Comparison of ENCODE assay signal across 25 mouse cellular contexts in genomic region chr5:38168497-38168896, GRCm38 (mm10). TPM values are rescaled to one million over a fixed set of nuclear protein-coding genes. Genes with fewer than 3 reads are reported as not detected.
DNase-seq lines count a peak whose midpoint lies in the region; ATAC-seq and TF ChIP-seq lines count a peak whose summit lies in the region.
"Had no signal": no experiment of that assay in that cellular context is flagged by ENCODE, and none has a peak within 500 bp of the region (broad histone marks: within the 10 kb centered on the region; RNA-seq: fewer than 3 reads in every experiment).

No protein-coding gene starts in this region.

- no peak overlapping the region for H3K4me3 ChIP-seq in hindbrain, embryonic 15.5 days
- no peak overlapping the region for H3K4me3 ChIP-seq in hindbrain, embryonic 11.5 days (ENCODE audit: low read depth, low read length)
- no peak overlapping the region for H3K4me3 ChIP-seq in midbrain, embryonic 13.5 days (replicated peaks)
- H3K4me3 ChIP-seq in midbrain, embryonic 11.5 days (ENCODE audit: low read depth, low read length), result no peak overlapping the region
- no peak overlapping the region for H3K4me3 ChIP-seq in midbrain, embryonic 15.5 days
- H3K4me3 ChIP-seq: embryonic facial prominence, embryonic 10.5 days; forebrain, embryonic 10.5 days; heart, adult 2 months; heart, embryonic 13.5 days; liver, embryonic 13.5 days had no signal

- no peaks in the 10 kb centered on the region for H3K9me3 ChIP-seq in hindbrain, embryonic 15.5 days
- no peaks in the 10 kb centered on the region for H3K9me3 ChIP-seq in hindbrain, embryonic 11.5 days (ENCODE audit: control insufficient read depth, low read length)
- H3K9me3 ChIP-seq in midbrain, embryonic 13.5 days, result no peaks in the 10 kb centered on the region
- no peaks in the 10 kb centered on the region for H3K9me3 ChIP-seq in midbrain, embryonic 11.5 days (ENCODE audit: control insufficient read depth, low read length)
- no peaks in the 10 kb centered on the region for H3K9me3 ChIP-seq in midbrain, embryonic 15.5 days
- H3K9me3 ChIP-seq: embryonic facial prominence, embryonic 10.5 days; G1E; heart, embryonic 13.5 days; liver, embryonic 13.5 days had no signal

- H3K36me3 ChIP-seq in hindbrain, embryonic 15.5 days, result no peaks in the 10 kb centered on the region
- no peaks in the 10 kb centered on the region for H3K36me3 ChIP-seq in hindbrain, embryonic 11.5 days (ENCODE audit: control insufficient read depth, insufficient read depth, low read length)
- no peaks in the 10 kb centered on the region for H3K36me3 ChIP-seq in midbrain, embryonic 13.5 days
- H3K36me3 ChIP-seq in midbrain, embryonic 11.5 days (ENCODE audit: control insufficient read depth, insufficient read depth, low read length), result no peaks in the 10 kb centered on the region
- no peaks in the 10 kb centered on the region for H3K36me3 ChIP-seq in midbrain, embryonic 15.5 days (replicated peaks)
- H3K36me3 ChIP-seq: embryonic facial prominence, embryonic 10.5 days; forebrain, embryonic 10.5 days; G1E; heart, embryonic 13.5 days; liver, embryonic 13.5 days had no signal

- WGBS in hindbrain, embryonic 15.5 days, result 67% methylated on average over 11 of the region's 11 CpGs
- WGBS in hindbrain, embryonic 11.5 days, result 80% methylated on average over 11 of the region's 11 CpGs
- 71% methylated on average over 11 of the region's 11 CpGs for WGBS in midbrain, embryonic 13.5 days
- WGBS in midbrain, embryonic 11.5 days, result 83% methylated on average over 11 of the region's 11 CpGs
- WGBS in midbrain, embryonic 15.5 days, result 58% methylated on average over 11 of the region's 11 CpGs

- TF ChIP-seq POLR2A in brain, embryonic 14.5 days (IDR thresholded peaks at IDR 0.05; ENCODE audit: borderline replicate concordance, extremely low read depth, insufficient read depth, insufficient read length, poor library complexity, severe bottlenecking), result no peak

- H3K27ac ChIP-seq in hindbrain, embryonic 15.5 days (replicated peaks), result no peak overlapping the region
- no peak overlapping the region for H3K27ac ChIP-seq in hindbrain, embryonic 11.5 days (ENCODE audit: low read depth, low read length)
- H3K27ac ChIP-seq in midbrain, embryonic 13.5 days, result no peak overlapping the region
- H3K27ac ChIP-seq in midbrain, embryonic 11.5 days (ENCODE audit: low read depth, low read length), result no peak overlapping the region
- no peak overlapping the region for H3K27ac ChIP-seq in midbrain, embryonic 15.5 days
- H3K27ac ChIP-seq: embryonic facial prominence, embryonic 10.5 days; forebrain, embryonic 10.5 days; heart, adult 2 months; heart, embryonic 13.5 days; liver, embryonic 13.5 days had no signal

- TF ChIP-seq CTCF in brain, embryonic 14.5 days (IDR thresholded peaks at IDR 0.05; ENCODE audit: borderline replicate concordance, extremely low read depth, insufficient read depth, insufficient read length), result no peak

- no peak overlapping the region for H3K9ac ChIP-seq in hindbrain, embryonic 15.5 days
- no peak overlapping the region for H3K9ac ChIP-seq in hindbrain, embryonic 11.5 days (ENCODE audit: low read depth, low read length)
- H3K9ac ChIP-seq in midbrain, embryonic 13.5 days (replicated peaks), result no peak overlapping the region
- H3K9ac ChIP-seq in midbrain, embryonic 11.5 days (ENCODE audit: low read length), result no peak overlapping the region
- no peak overlapping the region for H3K9ac ChIP-seq in midbrain, embryonic 15.5 days
- H3K9ac ChIP-seq: forebrain, postnatal 0 days; heart, embryonic 13.5 days; liver, embryonic 13.5 days had no signal

- H3K4me2 ChIP-seq in hindbrain, embryonic 15.5 days, result no peak overlapping the region
- no peak overlapping the region for H3K4me2 ChIP-seq in hindbrain, embryonic 11.5 days (replicated peaks; ENCODE audit: low read depth, low read length)
- H3K4me2 ChIP-seq in midbrain, embryonic 13.5 days (replicated peaks), result no peak overlapping the region
- no peak overlapping the region for H3K4me2 ChIP-seq in midbrain, embryonic 11.5 days
- no peak overlapping the region for H3K4me2 ChIP-seq in midbrain, embryonic 15.5 days
- H3K4me2 ChIP-seq: heart, embryonic 13.5 days; liver, embryonic 13.5 days had no signal

- H3K27me3 ChIP-seq in hindbrain, embryonic 15.5 days, result no peaks in the 10 kb centered on the region
- no peaks in the 10 kb centered on the region for H3K27me3 ChIP-seq in hindbrain, embryonic 11.5 days (ENCODE audit: control insufficient read depth, insufficient read depth, low read length)
- H3K27me3 ChIP-seq in midbrain, embryonic 13.5 days, result 0 out of 2 replicates have a peak, but pooled peaks cover 1% of the 10 kb centered on the region
- H3K27me3 ChIP-seq in midbrain, embryonic 11.5 days (ENCODE audit: control insufficient read depth, insufficient read depth, low read length), result no peaks in the 10 kb centered on the region
- no peaks in the 10 kb centered on the region for H3K27me3 ChIP-seq in midbrain, embryonic 15.5 days (replicated peaks)

- 0 out of 2 replicates have a peak, but pooled peaks cover 3% of the 10 kb centered on the region for H3K4me1 ChIP-seq in hindbrain, embryonic 15.5 days (replicated peaks)
- no peaks in the 10 kb centered on the region for H3K4me1 ChIP-seq in hindbrain, embryonic 11.5 days (replicated peaks; ENCODE audit: control insufficient read depth, insufficient read depth, low read length)
- H3K4me1 ChIP-seq in midbrain, embryonic 13.5 days (replicated peaks), result no peaks in the 10 kb centered on the region
- H3K4me1 ChIP-seq in midbrain, embryonic 11.5 days (ENCODE audit: control insufficient read depth, insufficient read depth, low read length), result no peaks in the 10 kb centered on the region
- no peaks in the 10 kb centered on the region for H3K4me1 ChIP-seq in midbrain, embryonic 15.5 days
- H3K4me1 ChIP-seq: embryonic facial prominence, embryonic 10.5 days; liver, embryonic 13.5 days had no signal

- no peak for DNase-seq in hindbrain, embryonic 11.5 days (ENCODE audit: low spot score)
- DNase-seq in midbrain, embryonic 11.5 days (ENCODE audit: low spot score, missing footprints), result no peak
- peak; percentile 6 for DNase-seq in brain, embryonic 14.5 days (ENCODE audit: low read depth)
- no peak for DNase-seq in left cerebral cortex, adult 11 months (ENCODE audit: low spot score)
- DNase-seq: adrenal gland, adult 8-10 months; B cell, adult 2 months; cerebellum, adult 9-10 months; forebrain, postnatal 0 days; gastrocnemius, postnatal 36 days; heart, adult 2 months; heart, postnatal 14 days; liver, embryonic 13.5 days; lung, adult 2 months; lung, postnatal 14 days; right cerebral cortex, postnatal 4 days; thymus, postnatal 14 days had no signal

- 0 out of 2 replicates have a peak, but pooled peaks have one; percentile 31 for ATAC-seq in hindbrain, embryonic 15.5 days (ENCODE audit: low FRiP score, low read depth)
- no peak for ATAC-seq in hindbrain, embryonic 11.5 days (ENCODE audit: low FRiP score)
- peak; percentile 53; the same call in 1 of the 2 replicates for ATAC-seq in midbrain, embryonic 13.5 days
- ATAC-seq in midbrain, embryonic 11.5 days (ENCODE audit: low FRiP score), result no peak
- peak; percentile 56 for ATAC-seq in midbrain, embryonic 15.5 days (replicated peaks)
- ATAC-seq in erythroblast, adult 5-6 weeks (replicated peaks; ENCODE audit: low FRiP score, poor library complexity, severe bottlenecking), result no peak
- ATAC-seq: activated CD4-positive, CD25-positive, alpha-beta regulatory T cell, adult 4 months; forebrain, postnatal 0 days had no signal

RNA-seq across cellular contexts. Expression of gene Nsg1, which starts 8.8 kb away (rescaled TPM):
- polyA plus RNA-seq in hindbrain, embryonic 15.5 days (2015; fragmentation: Nextera tagmentation; extraction: Ambion mirVana), result 1,299 and 1,422 TPM in 2 replicates
- polyA plus RNA-seq in hindbrain, embryonic 11.5 days (2014; fragmentation: Nextera tagmentation; extraction: Ambion mirVana), result 88.7 and 109 TPM in 2 replicates
- polyA plus RNA-seq in midbrain, embryonic 13.5 days (2015; fragmentation: Nextera tagmentation; extraction: Ambion mirVana), result 870 and 950 TPM in 2 replicates
- 76.7 and 77.4 TPM in 2 replicates for polyA plus RNA-seq in midbrain, embryonic 11.5 days (2014; fragmentation: Nextera tagmentation; extraction: Ambion mirVana)
- 719 and 725 TPM in 2 replicates for polyA plus RNA-seq in brain, embryonic 14.5 days (2012; rRNA removed)
- 1,489 and 1,499 TPM in 2 replicates for polyA plus RNA-seq in midbrain, embryonic 15.5 days (2015; fragmentation: Nextera tagmentation; extraction: Ambion mirVana)
- total RNA-seq in erythroblast, adult 5-6 weeks (2015; ENCODE audit: low replicate concordance), result not detected in 2 replicates
- not detected in 2 replicates for total RNA-seq in erythroblast, adult 5-6 weeks (2017; ENCODE audit: low replicate concordance)
- polyA plus RNA-seq: G1E had no signal

RNA-seq across cellular contexts. Expression of gene Zbtb49, which starts 51.8 kb away (rescaled TPM):
- polyA plus RNA-seq in hindbrain, embryonic 15.5 days (2015; fragmentation: Nextera tagmentation; extraction: Ambion mirVana), result 18.1 and 20.5 TPM in 2 replicates
- 14.2 and 15.7 TPM in 2 replicates for polyA plus RNA-seq in hindbrain, embryonic 11.5 days (2014; fragmentation: Nextera tagmentation; extraction: Ambion mirVana)
- polyA plus RNA-seq in midbrain, embryonic 13.5 days (2015; fragmentation: Nextera tagmentation; extraction: Ambion mirVana), result 26.2 and 26.4 TPM in 2 replicates
- polyA plus RNA-seq in midbrain, embryonic 11.5 days (2014; fragmentation: Nextera tagmentation; extraction: Ambion mirVana), result 13.5 and 17.8 TPM in 2 replicates
- 35.0 and 36.7 TPM in 2 replicates for polyA plus RNA-seq in brain, embryonic 14.5 days (2012; rRNA removed)
- 24.4 and 24.9 TPM in 2 replicates for polyA plus RNA-seq in midbrain, embryonic 15.5 days (2015; fragmentation: Nextera tagmentation; extraction: Ambion mirVana)
- total RNA-seq in erythroblast, adult 5-6 weeks (2015; ENCODE audit: low replicate concordance), result 1.0 and 13.4 TPM in 2 replicates
- 1.9 and 2.0 TPM in 2 replicates for total RNA-seq in erythroblast, adult 5-6 weeks (2017; ENCODE audit: low replicate concordance)

RNA-seq across cellular contexts. Expression of gene Lyar, which starts 51.8 kb away (rescaled TPM):
- 40.5 and 43.1 TPM in 2 replicates for polyA plus RNA-seq in hindbrain, embryonic 15.5 days (2015; fragmentation: Nextera tagmentation; extraction: Ambion mirVana)
- polyA plus RNA-seq in hindbrain, embryonic 11.5 days (2014; fragmentation: Nextera tagmentation; extraction: Ambion mirVana), result 112 and 113 TPM in 2 replicates
- 66.9 and 76.9 TPM in 2 replicates for polyA plus RNA-seq in midbrain, embryonic 13.5 days (2015; fragmentation: Nextera tagmentation; extraction: Ambion mirVana)
- polyA plus RNA-seq in midbrain, embryonic 11.5 days (2014; fragmentation: Nextera tagmentation; extraction: Ambion mirVana), result 129 and 143 TPM in 2 replicates
- 22.8 and 26.4 TPM in 2 replicates for polyA plus RNA-seq in brain, embryonic 14.5 days (2012; rRNA removed)
- 40.5 and 40.7 TPM in 2 replicates for polyA plus RNA-seq in midbrain, embryonic 15.5 days (2015; fragmentation: Nextera tagmentation; extraction: Ambion mirVana)
- total RNA-seq in erythroblast, adult 5-6 weeks (2015; ENCODE audit: low replicate concordance), result 13.6 and 34.0 TPM in 2 replicates
- total RNA-seq in erythroblast, adult 5-6 weeks (2017; ENCODE audit: low replicate concordance), result 17.1 and 30.5 TPM in 2 replicates

Comparison
In these comparisons a context has a peak if more than half of its experiments do, and no peak if none do; other contexts are left out.
1. ATAC-seq: peak in hindbrain, embryonic 15.5 days (single experiment), midbrain, embryonic 13.5 days (single experiment) and midbrain, embryonic 15.5 days (single experiment); none in hindbrain, embryonic 11.5 days (single experiment), midbrain, embryonic 11.5 days (single experiment) and erythroblast, adult 5-6 weeks (single experiment).